Mouse (Mus musculus): ENCODE data around the gene Adk.

- no peak for TF ChIP-seq CTCF (IDR thresholded peaks at IDR 0.05; ENCODE audit: insufficient read depth, low read length)
- no peak for TF ChIP-seq POLR2A (IDR thresholded peaks at IDR 0.05; ENCODE audit: borderline replicate concordance, extremely low read depth, low read depth, low read length)
Measured at GRCm38 (mm10) chr14:21452581-21452980, 400.2 kb downstream of the Adk start.

Data from lung, adult 2 months (tissue).